Mouse (Mus musculus) heart, postnatal 25 days (tissue): ENCODE results near the gene Oas1d. TPM values are rescaled to one million over a fixed set of nuclear protein-coding genes. Genes with fewer than 3 reads are reported as not detected.
"Not testable (repeated sequence)": the region's sequence is repeated elsewhere in the genome, so short reads cannot be mapped to it uniquely, and the experiment has no call there.

Experiments used
- DNase-seq: peaks from one replicate; pipeline ENCODE4 v3.0.0; 2022; ENCODE audit warnings: low spot score
- intact Hi-C: fragments of 180-260 bp; cut with DNase I; formaldehyde crosslinking; loops from one replicate; pipeline ENCODE4 v1.15.1; 2025
- total RNA-seq, 2 experiments: library from RNA; stranded (reverse); gene quantifications; 2 replicates each; pipeline ENCODE4 v1.2.3; 2021

The Oas1d gene
- total RNA-seq, 2 experiments from 2014 or later = not detected

DNA sequence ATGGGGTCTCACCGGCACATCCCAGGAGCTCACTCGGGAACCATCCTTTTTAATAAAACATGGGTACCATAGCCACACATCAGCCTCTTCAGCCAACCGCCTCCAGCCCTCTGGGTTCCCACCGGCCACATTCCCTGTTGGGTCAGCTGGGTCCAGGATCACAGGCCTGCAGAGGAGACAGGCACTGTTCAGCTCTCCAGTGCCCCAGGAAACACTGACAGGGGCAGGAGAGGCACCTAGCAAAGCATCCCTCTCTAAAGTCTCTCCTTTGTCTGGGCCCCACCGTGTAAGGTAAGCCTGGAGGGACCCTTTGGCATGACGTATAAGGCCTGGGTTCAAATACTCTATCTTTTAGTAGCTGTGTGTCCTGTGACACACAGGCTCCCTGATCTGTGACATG is 16.0 kb upstream of the Oas1d start:
- intact Hi-C loops = loop anchor here (2.0 kb wide), 1 partner anchor 20 kb away; no protein-coding TSS in a partner anchor
- no peak for DNase-seq

DNA sequence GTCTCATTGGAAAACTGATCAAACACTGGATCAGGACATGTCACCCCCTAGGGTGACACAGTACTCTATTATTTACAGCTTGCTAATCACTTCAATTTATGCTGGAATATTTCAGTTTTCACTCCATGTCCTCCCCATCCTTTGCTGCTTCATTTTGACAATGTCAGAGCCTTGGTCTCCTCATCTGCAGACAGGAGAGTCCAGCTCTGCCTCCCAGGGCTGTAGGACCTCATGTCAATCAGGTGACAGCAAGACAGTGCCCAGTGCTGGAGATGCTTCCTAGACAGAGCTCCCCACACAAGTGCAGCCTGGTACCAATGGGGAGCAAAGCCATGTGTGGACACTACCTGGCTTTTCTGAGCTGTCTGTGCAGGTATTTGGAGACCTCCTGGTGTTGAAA is 15.6 kb upstream of the Oas1d start:
- no peak for DNase-seq
- intact Hi-C loops = loop anchor here (2.0 kb wide), 1 partner anchor 20 kb away; no protein-coding TSS in a partner anchor

DNA sequence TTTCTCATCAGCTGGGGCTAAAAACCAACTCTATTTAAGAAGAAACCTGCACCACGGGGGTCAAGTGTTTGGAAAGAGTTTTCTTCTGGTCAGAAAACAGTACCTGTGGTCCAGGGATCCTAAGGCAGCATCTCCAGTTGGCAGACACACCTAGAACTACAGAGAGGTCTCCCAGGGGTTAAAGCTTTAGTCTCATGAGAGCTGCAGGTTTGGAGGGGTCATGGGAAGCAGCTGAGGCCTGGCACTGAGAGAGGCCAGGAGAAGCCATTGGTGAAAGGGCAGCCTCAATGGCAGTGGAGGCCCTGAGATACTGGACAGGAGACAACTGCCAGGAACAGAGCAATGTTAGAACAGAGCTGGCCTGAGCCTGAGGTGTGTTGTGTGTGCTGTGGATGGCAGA is 13.7 kb upstream of the Oas1d start:
- no peak for DNase-seq
- intact Hi-C loops = no loop called here

DNA sequence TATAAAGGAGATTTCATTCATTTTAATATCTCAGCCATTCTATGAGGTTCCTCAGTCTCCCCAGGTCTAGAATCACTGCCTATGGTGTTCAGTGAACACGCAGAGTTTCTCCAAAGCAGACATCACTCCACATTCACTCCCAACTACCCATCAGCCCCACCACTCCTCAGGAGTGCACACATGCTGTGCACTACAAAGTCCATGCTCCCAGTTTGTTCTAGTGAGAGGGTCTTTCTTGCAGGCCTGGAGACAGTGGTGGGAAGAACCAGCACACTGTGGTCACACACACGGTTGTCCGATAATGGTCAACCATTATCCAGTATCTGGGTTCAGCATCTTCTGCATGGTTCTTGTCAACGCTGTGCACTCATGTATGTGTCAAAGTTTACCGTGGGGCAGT is 12.3 kb upstream of the Oas1d start:
- intact Hi-C loops = no loop called here

DNA sequence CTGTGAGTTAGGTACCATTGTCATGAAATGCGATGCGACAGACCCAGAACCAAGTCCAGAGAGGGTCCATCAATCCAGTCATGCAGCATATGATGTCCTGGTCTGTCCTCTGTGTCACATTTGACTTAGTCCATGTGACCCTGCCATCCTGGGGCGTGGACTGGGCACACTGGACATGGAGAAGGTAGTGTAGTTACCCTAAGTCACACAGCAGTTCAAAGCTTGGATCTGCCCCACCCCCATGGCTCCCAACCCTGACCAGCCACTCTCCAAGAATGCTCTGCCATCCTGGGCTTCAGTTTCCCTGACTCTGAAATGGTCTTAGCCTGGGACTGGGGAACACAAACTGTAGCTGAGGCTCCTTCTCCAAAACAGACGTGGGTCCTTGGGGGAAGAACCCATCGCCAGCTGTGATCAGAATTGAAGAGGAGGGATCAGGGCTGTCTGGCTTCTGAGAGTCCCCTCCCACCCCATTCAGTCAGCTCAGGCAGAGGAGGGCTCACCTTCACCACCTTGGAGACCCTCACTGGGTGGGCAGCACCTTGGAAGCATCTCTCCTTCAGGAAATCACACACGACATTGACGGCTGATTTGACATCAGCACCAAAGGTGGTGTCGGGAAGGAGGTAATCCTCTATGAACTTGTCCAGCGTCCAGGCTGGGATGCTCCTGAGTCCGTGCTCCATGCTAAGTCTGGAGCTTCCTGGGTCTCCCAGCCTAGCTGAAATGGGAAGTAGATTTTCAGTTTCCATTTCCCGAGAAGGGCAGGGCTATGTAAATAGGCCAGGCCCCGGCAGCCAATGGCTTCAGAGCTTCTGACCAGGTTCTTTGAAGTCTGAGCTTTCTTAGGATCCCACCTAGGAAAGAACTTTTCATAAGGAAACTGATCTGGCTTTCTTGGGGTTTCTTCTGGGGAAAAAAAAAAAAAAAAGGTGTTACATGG is 7.3 kb upstream of the Oas1d start, which contains the start of gene Oas1a:
Oas1a (minus strand) TSS at position 731 of the 943 bp plus-strand sequence.
- DNase-seq, intact Hi-C loops: not testable (repeated sequence)

More for the DNA sequence above, 12.3 kb upstream of the Oas1d start:
- no peak for DNase-seq

DNA sequence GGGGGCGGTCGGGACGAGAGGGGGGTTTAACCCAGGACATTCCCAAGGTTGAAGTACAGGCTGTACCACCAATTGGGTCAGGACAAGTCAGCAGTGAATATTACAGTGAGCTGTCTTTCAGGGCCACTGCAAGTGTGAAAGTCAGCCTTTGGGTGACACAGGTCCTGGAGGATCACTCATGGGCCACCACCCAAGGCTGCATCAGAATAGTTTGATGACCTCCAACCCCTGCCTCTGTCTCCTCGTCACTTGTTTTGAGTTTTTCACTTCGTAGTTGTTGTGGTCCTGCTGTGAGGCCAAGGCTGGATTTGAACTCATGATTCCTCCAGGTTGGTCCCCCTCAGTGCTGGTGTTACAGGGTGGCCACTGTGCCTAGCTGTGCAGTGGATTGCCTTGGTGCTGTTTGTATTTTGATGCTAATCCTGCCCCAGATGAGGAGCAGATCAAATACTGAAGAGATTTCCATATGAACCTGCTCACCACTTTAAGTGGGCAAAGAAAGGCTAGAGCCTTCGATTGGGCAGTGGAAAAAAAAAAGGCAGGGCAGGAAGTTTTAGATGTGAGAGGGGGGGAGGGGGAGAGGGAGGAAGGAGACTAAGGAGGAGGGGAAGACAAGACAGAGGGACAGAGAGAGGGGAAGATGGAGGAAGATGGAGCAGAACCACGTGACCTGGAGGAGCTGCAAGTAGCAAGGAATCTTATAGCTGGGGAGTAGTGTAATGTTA is 6.0 kb upstream of the Oas1d start:
- intact Hi-C loops = no loop called here
- no peak for DNase-seq

DNA sequence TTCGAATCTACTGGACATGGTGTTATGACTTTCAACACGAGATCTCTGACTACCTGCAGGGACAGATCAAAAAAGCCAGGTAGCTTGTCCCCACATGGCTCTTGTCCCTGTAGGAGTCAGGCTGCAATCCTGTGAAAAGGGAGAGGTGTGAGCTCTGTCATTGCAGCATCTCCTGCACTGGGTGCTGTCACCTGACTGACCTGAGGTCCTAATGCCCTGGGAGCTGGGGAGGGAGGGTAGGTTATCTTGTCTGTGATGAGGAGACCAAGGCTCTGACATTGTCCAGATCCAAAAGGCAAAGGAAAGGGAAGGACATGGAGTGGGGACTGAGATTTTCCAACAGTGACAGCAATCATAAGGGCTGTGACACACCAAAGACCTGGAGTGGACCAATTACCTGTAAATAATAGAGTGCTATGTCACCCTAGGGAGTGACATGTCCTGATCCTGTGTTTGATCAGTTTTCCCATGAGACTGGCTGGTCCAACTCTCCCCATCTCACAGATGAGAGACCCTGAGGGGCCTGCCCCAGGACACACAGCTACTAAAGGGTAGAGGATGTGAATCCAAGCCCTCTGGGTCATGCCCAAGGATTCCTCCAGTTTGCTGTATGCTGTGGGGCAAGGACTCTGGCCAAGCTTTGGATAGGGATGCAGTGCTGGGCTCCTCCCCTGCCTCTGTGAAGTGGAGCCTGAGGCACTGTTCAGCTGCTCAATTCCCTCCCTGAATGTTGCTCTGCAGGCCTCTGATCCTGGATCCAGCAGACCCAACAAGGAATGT is 5.0 kb downstream of the Oas1d start:
- intact Hi-C loops, DNase-seq: not testable (repeated sequence)

DNA sequence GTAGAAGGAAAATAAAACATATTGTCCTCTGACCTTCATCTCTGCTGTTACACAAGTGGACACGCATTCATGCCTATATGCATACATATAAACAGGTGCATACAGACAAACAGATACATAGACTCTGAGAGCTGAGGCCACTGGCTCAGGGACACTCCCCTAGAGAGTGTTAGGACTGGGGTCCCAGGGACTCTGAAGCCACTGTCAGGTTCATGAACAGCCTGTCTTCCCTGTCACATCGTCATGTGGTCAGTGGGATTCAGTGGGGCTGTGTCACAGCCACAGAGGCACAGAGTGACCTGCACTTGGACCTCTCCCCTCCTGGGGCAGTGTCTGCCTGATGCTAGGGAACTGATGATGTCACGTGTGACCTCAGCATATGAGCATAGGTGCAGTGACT is 6.0 kb downstream of the Oas1d start:
- intact Hi-C loops = no loop called here
- no peak for DNase-seq

DNA sequence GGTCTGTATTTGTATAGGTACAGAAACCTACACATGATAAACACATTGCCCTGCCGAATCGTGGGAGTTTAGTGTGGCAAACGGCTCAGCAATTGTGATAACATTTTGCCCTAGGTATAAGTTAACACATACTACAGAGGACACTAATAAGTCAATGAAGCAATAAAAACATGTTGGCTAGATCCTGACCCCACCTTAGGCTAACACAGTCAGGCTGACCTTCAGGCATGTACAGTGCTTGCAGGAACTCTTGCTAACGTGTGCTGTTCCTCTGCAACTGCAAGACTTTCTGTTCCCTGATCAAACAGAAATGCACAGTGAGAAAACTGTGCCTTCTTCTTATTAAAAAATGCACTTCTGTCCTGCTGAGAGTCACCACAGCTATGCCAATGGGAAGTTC is 9.6 kb downstream of the Oas1d start:
- intact Hi-C loops = no loop called here
- DNase-seq = no peak

DNA sequence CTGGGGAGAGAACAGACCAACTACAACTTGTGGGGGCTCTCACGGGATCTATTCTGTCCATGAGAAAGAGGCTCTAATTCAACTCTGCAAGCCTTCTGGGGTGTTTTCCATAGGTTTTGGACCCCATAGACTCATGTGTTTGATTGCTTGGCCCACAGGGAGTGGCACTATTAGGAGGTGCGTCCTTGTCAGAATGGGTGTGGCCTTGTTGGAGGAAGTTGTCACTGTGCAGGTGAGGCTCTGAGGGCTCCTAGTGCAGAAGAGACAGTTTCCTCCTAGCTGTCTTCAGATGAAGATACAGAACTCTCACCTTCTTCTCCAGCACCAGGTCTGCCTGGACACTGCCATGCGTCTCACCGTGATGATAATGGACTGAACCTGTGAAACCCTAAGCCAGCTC is 10.2 kb downstream of the Oas1d start:
- intact Hi-C loops, DNase-seq: not testable (repeated sequence)

DNA sequence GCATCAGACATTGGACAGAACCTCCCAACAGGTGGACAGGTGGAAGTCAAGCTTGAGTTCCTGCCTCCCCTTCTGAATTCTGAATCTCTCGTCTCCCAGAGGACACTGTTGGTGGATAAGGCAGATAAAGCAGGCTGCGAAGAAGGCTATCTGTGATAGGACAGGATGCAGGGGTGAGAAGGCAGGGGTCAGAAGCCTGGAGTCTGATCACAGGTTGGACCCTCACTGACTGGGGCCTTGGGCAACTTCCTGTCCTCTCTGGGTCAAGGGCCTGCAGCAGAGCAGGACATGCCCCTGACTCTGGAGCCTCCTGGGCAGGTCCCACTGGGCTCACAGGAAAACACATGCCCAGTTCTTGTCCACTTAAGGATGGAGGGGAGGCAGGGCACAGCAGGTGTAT is 12.0 kb downstream of the Oas1d start:
- intact Hi-C loops, DNase-seq: not testable (repeated sequence)

DNA sequence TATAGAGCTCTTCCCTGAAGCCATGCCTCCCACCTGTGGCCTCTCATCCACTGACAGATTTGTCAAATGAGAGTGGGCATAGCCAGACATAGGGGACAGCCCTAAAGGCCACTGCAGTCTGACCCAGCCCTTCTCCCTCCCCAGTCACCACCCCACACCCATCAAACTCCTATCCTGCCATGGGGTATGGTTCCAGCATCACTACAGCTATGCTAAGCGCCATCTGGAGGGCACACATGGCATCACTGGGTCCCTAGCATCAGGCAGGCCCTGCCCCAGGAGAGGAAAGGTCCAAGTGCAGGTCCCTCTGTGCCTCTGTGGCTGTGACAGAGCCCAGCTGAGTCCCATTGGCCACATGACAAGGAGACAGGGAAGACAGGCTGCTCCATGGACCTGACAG is 12.7 kb downstream of the Oas1d start:
- intact Hi-C loops = no loop called here

DNA sequence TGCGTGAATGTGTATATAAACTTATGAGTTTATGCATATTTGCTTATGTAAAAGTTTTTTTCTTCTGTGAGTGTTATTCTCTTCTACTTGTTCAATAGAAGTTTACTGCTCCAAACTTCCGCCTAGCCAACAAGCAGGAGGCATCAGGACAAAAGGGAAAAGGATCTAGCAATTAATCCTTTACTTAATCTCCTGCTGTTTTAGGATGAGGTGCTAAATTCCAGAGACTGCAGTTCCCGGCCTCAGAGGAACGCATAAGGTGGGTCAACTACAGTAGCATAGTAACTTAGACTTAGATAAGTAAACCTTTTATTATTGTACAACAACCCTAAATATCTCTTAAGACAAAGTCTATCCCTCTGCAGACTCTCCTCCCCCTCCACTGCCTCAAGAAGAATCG is 19.6 kb downstream of the Oas1d start:
- DNase-seq = no peak
- intact Hi-C loops = no loop called here

More for the DNA sequence above, 12.7 kb downstream of the Oas1d start:
- DNase-seq = no peak

DNA sequence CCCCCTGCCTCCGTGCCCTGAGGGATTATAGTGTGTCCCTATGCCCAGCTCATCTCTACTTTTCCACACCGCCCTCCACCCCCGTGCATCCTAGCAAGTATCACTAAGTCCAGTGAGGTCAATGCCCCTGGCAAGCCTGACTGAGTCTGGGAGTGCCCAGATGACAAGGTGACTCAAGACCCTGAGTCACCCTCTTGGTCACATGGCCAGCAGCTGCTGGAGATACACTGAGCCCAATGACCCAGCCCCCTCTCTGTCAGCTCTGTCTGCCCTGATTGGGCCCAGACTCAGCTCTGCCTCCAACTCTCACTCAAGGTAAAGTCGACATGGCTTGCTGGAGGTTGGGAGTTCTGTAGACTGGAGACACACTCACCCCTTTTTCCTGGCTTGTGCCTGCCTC is 23.5 kb downstream of the Oas1d start:
- DNase-seq = no peak
- intact Hi-C loops = no loop called here

DNA sequence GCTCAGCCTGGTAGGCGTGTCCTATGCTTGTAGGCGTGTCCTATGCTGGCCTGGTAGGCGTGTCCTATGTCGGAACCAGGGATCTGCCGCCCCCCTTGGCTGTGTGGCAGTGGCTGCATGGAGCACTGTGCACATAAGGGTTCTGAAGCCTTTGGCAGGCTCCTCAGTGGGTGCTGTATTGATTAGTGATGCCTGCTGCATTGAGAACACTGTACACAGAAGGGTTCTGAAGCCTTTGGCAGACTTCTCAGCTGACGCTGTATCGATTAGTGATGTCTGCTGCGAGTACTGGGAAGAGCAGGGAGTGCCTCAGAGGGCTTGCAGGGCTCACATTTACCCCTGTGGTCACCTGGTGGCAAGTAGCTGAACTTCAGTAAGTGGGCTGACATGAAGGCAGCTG is 24.2 kb downstream of the Oas1d start:
- no peak for DNase-seq
- intact Hi-C loops = no loop called here

DNA sequence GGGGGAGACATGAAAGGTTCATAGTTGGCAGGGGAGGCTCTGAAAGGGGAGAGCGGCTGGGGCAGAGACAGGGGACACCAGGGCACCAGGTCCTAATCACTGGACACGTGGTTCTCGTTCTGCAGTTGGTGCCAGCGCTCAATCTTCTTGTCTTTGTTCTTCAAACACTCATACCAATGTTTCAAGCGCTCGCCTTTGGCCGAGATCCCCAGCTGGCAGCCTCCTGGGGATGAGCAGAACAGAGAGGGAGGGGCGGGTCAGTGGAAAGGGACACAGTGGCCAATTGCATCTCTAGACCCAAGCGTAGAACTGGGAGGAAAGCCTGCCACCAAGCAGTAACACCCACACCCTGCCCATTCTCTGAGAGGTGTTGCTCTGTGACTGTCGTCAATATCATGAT is 27.7 kb downstream of the Oas1d start:
- intact Hi-C loops = no loop called here
- DNase-seq = no peak

DNA sequence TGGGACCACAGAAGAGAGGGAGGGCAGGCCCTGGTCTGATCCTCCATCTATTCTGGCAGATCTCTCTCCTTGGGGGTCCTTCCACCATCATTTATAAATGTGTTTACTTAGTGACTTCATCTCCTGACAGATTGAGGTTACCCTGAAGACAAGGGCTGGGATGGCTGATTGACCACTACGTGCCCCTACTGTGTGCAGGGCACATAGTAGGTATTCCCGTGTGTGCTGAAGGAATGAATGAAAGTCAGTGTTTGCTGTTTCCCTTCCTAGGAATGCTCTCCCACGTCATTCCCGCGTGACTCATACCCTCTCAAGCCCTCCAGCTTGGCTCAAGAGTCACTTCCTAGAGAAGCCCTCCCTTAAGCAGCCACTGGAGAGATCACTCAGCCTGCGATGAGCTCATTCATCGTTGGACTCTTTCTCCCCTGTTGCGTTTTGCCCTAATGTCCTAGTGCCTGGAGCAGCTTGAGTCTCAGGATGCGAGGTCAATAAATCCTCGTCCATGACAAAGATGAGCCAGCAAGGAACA is 38.0 kb downstream of the Oas1d start:
- intact Hi-C loops = loop anchor here (10.0 kb wide), 1 partner anchor 182 kb away; no protein-coding TSS in a partner anchor
- DNase-seq = no peak

DNA sequence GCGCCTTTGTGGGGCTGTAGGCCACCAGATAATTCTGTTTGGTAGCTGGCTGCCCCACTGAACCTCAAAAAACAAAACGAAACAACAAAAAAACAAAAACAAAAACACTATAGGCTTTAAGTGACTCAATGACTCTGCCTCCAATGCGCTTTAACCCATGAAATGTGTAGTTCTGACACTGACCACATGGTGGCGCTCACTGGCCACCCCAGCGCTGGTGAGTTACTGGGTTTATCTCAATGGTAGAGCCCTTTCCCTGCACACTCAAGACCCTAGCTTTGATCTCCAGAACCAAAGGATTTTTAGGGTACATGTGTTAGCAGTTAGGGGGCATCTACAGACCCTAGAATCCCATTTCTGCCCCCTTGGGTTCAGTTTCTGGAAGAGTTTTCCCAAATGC is 39.6 kb downstream of the Oas1d start:
- DNase-seq = no peak
- intact Hi-C loops = loop anchor here (10.0 kb wide), 1 partner anchor 181 kb away; no protein-coding TSS in a partner anchor

DNA sequence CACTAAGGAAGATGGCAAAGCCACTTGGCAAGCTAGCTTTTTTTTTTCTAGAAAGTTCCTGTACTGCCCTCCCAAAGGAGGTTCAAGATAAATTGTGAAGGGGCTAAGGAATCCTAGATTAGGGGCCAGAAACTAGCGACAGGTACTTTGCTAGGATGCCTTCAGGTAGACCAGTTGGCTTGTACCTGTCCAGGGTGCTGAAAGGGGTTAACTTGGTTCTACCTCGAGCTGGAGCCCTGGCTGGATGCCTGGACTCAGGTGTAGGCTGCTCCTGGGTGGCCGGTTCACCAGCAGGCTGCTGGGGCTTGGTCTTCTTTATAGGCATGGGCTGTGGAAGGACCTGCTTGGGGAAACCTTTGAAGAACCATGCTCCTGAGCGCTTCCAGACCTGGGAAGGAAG is 46.7 kb downstream of the Oas1d start:
- no peak for DNase-seq
- intact Hi-C loops = no loop called here

DNA sequence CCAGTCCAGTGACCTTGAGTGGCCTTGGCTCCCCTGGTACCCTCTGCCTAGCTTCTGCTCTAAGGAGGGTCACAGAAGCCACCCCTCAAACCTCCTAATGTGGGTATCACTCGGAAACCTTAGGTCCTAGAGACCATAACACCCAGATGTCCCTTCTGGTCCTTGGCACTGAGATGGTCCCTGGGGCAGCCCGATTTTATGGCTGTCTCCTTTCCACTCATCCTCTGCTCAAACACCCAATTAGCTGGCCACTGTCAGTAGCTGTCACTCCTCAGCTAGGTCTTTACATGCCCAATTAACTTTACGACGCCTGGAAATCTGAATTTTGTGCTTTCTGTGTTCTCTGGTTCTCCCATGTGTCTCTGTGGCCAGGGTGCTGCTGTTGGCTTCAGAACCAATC is 51.8 kb downstream of the Oas1d start:
- no peak for DNase-seq
- intact Hi-C loops = no loop called here
